Mouse (Mus musculus) layer of hippocampus, adult 9-11 months (tissue): ENCODE measurements around the gene Lat.

Experiments used
- DNase-seq: peaks from one replicate; pipeline ENCODE4 v3.0.0; 2022

Lat gene

DNA sequence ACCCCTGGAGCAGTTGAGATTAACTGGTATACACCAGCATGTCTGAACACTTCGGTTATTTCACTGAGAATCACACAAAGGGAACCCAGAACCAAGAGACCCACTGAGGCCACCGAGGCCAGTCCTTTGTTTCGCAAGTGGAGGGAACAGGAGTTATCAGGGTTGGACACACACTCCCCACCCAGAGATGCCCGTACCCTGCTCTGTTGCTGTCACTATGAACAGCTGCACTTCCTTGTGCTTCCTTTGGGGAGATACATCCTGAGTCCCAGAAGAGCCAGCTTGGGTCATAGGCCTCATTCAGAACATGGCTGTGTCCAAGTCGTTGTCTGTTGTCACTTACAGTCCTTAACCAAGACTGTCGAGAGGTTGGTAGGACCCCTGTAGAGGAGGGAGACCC lies 6.3 kb downstream of the Lat start:
- DNase-seq: no peak

DNA sequence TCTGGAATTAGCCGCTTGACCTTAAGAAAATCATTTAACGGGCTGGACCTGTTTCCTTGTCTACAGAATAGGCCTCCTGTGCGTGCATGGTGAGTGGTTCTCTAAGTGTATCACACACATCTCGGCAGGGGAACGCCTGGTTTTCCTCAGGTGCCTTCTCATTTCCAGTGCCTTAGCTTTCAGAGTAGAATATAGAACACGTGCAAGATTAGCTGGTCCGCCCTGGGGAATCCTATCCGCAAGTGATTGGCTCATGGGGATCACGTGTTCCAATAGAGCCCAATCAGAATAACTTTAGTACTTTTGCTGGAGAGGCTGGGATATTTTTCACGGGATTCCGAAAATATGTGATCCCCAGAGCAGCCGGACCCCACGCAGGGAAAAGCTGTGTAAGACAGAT lies 10.3 kb downstream of the Lat start:
- no peak for DNase-seq

DNA sequence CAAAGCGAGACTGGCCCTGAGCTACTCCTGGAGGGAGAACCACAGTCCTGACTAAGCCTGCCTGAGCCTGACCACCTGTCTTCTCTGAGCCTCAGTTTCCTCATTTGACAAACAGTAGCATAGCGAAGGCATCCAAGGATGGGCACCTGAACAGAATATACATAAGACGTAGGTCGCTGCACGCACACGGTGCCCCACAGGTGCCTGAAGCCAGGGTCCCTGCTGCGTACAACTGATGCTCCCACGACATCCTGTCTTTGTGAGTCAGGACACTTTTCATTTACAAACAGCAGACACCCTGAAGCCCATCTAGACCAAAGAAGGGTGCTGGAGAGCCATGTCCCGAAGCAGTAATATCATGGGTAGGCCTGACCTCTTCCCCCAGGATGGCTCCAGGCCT lies 11.0 kb downstream of the Lat start:
- no peak for DNase-seq

DNA sequence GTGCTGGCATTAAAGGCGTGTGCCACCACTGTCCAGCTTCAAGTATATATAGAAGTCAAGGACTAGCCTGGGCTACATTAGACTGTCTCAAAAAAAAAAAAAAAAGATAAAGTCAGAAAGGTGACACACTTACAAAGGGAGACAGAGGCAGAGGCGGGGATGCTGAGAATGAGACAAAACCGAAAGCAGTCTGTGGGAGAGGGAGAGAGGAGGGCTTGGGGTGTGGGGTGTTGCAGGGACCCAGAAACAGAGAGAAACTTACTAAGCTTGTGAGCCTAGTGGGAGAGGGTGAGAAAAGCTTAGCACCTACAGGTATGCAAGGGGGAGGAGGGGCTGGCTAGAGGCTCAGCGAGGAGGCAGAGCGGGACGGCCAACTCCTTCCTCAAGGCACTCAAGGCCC lies 11.5 kb downstream of the Lat start:
- no peak for DNase-seq

DNA sequence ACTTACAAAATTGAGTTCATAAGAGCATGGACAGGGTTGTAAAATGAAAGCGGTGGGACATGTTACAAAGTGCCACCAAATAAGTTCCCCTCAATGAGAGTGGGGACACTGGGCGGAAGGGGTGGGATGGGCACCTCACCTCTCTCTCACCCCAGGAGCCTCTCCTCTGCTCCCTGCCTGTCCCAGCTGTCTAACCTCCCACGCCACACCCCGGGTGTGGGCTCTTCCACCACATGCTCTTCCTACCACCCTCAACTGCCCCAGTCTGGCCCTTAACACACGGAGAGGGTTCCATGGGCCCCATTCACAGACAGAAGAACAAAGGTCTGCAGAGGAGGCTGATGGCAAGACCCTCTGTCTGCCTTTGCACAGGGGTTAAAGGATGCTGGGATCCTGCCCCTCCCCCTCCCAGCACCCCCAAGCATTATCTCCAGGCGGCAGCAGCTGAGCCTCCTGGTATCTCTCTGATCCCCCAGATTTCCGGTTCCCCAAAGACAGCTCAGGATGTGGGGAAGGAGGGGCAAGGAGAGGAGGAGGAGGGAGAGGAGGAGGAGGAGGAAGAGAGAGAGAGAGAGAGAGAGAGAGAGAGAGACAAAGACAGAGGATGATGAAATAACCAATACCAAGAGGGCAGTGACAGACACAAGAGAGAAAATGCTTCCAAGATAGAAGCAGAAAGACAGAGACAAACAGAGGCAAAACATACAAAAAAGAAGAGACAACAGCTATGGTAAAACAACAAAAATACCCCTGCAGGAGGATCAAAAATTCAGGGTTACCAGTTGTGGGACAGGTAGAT lies 12.4 kb downstream of the Lat start:
- DNase-seq: no peak

DNA sequence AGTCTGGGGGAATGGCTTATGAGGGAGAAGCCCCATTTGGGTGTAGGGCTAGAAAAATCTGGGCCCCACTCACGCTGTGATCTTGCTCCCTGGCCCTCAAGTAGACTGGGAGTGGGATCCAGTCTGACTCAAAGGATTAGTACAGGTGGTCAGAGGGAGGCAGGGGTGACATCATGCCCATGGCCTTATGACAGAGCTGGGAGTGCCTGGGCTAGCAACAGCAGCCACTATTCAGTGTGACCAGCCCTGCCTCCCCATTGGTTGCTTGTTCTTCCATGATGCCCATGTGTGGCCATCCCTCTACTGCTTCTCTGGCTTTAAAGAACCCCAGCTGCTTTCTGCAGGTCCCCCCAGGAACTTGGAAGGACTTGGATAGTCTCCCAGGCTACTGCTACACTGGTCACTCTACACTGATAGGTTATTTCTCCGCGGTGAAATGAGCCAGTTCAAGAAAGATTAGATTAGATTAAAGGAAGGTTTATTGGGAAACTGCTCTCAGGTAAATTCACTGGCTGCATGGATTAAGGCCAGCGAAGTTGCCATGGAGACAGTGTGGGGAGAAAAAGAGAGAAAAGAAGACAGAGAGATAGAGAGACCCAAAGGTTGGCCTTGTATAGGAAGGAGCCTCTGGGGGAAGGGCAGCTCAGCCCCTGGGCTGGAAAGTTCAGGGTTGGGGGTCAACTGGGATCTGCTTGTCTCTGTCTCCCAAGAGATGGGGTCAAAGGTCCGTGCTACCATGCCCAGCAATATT lies 13.3 kb downstream of the Lat start:
- DNase-seq: no peak

DNA sequence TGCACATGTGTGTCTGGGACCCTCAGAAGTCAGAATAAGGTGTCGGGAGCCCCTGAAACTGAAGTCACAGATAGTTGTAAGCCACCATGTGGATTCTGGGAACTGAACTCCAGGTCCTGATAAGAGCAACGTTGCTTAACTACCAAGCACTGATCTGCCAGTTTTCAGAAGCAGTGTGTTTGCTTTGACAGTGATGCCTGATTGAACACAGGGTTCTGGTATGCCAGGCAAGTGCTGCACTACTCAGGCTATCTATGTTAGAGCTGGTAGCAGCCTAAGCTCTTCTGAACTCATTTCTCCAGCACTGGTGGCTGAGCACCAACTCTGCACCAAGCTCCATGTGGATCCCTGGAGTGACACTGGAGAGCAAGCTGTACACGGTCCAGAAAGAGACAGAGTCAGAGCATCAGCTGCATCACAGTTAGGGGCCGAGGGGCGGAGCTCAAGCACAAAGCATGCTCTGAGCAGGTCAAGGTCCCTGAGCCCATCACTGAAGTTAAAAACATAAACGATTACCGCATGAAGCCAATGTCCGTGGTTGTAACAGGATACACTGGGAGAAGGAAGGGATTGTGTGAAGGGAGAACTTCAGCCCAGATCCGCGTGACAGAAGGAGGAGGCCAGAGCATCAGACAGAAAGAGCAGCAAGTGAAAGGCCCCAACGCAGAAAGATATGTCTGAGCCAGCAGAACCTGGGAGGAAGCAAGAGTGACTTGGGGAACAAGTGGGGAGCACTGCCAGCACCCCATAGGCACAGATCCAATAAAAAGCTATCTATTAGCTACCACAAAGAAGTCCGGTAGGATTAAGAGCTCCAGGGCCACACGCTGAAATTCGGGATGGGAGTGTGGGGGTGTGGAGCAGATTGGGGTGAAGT lies 14.4 kb downstream of the Lat start:
- DNase-seq: no peak

DNA sequence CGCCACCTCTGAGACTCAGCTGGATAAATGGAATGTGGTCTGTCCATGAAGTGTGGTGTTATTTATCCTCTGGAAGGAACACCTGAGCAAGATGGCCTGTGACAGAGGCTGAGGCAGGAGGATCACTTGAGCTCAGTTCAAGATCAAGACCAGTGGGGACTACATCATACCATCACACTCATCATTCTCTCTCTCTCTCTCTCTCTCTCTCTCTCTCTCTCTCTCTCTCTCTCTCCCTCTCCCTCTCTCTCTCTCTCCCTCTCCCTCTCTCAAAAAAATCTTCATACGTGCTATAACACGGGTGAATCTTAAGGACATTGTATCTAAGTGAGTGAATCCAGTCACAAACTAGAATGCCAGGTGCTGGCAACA lies 15.4 kb downstream of the Lat start:
- no peak for DNase-seq

DNA sequence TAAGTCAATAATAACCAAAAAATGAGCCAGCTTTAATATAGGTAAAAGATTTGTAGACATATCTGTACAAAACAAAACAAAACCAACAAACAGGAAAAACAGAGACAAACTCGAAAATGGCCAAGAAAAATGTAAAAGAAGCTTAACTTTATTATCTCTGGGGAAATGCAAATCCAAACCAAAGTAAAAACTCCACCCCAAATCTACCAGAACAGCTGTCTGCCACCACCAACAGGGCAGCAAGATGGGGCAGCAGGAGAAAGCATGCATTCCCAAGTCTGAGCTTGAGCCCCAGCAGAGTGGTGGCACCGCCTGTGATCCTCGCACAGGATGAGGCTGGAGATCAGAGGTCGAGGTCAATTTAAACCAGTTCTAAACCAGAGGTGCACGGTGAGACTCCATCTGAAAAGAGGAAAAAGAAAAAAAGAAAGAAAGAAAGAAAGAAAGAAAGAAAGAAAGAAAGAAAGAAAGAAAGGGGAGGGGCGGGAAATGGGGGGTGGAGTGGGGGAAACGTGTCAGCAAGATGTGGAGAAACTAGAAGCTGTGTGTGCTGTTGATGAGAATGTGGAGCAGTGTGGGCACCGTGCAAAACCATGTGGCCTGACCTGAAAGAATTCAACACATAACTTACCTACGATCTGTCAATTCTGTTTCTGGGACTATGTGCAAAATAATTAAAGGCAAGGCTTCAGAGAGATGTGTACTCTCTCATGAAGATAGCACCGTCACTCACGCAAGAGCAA lies 15.9 kb downstream of the Lat start:
- no peak for DNase-seq

DNA sequence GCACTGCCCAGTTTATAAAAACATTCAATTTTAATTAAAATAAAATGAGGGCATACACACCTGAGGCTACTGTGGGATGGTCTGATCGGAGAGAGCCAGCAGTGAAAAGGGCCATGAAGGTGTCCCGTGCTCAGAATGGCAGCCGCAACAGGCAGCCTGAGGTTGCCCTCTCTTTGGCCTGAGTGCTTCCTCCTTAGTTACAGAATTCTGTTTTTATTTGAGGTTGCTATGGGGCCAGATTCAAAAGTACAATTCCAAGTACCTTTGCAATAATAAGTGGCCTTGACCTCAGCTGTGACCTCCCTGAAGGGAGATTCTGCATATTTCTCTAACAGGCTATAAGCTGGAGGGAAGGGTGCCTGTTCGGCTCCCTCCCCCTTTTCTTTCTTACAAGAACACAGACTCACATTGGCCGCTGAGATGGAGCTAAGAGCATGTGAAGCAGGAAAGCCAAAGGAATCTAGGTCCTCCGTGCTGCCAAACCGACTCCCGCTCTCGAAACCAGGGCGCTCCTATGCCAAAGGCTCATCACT lies 17.9 kb downstream of the Lat start:
- no peak for DNase-seq

DNA sequence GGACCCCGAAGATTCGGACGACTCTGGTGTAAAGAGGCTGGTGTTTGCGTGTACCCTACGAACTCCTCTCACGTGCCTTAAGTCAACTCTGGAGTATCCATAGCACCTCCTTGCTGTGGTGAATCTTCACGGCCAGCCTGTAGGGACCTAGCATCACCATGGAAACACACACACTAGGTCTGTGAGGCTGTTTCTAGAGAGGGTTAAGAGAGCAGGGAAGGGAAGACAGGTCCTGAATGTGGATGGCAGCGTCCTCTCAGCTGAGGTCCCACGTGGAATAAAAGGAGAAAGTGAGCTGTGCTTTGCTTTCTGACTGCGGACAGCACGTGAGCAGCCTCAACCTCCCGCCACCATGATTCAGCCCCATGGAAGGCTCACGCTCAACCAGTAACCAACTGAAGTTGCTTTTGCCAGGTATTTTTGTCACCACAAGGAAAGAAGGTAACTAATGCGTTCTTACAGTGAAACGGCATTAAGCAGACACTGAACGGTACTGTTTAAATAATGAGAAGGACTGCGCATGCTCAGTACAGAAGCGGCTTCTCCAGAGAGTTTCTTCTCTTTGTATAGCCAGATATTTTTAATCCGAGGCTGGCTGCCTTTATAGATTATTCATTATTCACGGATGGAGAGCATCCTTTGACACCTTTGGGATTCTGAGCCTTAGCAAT lies 18.5 kb downstream of the Lat start:
- no peak for DNase-seq

DNA sequence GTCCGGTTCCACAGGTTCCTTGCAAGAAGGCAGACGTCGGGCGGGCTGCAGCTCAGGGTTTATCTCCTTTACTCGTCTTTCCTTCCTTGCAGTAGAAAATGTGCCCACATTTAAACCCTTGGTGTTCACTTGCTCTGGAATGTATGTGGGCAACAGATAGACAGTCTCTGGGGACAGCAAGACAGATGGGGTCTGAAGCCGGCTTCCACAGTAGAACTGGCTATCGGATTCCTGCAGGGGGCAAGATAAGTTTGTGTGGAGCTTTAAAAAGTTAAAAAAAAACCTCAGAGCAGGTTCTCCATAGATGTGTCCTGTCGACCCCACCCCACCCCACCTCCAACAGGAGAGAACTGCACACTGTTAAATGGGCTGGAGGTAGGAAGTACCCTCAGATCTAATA lies 21.1 kb downstream of the Lat start:
- DNase-seq: no peak

DNA sequence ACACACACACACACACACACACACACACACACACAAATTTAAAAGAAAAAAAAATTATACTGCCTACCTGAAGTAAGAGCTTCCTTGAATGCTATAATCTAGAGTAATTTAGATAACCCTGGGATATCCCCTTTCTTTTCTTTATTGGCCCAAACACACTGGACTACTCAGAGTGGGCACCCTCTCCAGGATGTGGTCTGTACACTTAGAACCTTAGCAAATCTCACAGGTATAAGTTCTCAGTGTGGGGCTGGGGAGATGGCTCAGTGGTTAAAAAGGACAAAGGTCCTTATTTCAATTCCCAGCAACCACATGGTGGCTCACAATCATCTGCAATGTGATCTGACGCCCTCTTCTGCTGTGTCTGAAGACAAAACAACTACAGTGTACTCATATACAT lies 22.3 kb downstream of the Lat start:
- no peak for DNase-seq

DNA sequence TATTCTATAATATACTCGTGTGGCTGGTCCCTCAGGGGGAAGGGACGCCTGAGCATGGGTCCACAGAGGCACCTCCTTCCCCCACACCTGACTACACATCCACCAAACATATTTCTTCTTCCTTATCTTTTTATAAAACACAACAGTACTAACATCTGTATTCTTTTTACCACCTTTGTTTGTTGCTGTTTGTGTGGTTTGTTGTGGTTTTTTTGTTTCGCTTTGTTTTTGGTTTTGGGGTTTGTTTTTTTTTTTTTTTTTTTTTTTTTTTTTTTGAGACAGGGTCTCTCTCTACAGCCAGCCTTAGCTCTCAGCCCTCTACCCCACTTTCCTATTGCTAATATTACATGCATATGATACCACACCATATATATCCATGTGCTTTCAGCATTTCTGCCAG lies 23.4 kb downstream of the Lat start:
- no peak for DNase-seq

DNA sequence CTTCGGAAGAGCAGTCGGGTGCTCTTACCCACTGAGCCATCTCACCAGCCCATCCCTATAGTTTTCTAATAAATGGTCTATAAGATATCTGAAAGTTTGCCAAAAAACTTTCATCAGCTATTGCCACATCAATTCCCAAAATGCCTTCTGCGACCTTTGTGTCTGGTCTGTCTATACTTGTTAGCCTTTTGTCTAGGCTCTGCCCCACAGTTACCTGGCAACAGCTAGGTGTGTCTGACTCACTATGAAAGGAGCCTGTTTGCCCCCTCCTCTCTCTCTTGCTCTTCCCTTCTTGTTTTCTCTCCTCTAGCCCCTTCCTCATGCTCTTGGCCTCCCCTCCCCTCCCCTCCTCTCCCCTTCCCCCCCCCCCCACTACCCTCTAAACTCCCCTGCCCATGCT lies 23.8 kb downstream of the Lat start:
- DNase-seq: no peak

DNA sequence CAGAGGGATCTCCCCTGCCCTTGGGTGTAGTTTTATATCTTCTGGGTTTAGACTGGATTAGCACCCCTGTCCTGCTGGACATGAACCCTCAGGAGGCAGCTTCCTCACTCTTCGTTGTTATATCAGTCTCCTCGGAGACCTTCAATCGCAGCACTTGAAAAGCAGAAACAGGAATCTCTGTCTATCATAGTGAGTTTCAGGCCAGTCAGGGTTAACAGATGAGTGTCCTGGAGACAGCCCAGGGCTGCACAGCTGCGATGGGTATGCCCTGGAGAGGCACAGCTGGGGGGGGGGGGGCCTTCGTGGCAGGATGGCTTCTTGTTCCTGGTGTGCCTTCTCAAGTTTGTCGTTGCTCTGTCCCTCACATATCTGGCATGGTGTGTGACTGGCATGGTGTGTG lies 28.5 kb downstream of the Lat start:
- no peak for DNase-seq

DNA sequence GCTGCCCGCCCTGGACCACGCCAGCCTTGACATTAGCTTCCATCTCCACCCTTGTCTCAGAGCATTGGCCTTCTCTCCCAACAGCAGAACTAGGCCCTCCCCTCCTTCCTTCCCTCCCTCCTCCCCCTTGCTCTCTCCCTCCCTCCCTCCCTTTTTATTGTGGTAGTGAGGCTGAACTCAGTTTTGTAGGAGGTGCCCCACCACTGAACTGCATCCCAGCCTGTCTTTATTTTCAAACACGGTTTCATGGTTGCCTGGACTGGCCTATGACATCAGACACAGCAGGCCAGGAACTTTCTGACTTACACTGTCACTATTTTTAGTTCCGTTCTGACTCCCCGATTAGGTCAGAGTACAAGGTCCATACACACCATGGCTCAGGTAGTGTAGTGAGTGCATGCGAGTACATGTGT lies 29.2 kb downstream of the Lat start:
- DNase-seq: no peak

DNA sequence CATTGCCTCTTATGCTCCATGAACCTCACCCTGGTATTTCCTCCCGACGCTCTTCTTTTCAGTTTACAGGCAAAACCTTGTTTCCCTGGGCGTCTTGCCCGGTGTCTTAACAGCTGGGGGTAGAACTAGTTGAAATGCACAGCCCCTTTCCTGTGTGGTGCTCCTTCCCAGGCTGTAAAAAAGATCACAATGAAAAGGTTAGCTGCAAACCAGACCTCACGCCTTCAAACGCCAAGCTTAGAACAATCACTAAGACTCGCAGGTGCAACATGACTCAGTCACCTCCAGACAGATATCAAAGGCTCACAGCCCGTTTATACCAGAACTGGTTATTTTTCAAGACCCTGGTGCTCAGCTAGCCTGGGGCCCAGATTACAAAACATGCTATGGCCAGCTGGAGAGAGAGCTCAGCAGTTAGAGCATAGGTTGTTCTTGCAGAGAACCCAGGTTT lies 29.8 kb downstream of the Lat start:
- DNase-seq: no peak

DNA sequence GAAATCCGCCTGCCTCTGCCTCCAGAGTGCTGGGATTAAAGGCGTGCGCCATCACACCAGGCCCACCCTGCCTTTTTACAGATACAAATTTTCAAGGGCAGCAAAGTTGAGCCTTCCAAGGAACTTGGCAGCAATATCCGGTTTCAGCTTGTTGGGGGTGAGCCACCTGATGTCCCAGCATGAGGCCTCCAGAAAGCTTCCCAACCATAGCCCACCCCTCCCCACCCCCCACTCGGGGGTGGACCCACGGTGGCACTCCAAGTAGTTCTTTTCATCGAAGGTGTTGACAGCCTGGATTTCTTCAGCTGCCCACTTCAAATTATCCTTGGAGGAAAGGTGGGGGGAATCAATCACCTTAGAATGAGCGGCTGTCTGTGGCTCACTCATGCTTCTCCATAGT lies 30.5 kb downstream of the Lat start:
- no peak for DNase-seq

DNA sequence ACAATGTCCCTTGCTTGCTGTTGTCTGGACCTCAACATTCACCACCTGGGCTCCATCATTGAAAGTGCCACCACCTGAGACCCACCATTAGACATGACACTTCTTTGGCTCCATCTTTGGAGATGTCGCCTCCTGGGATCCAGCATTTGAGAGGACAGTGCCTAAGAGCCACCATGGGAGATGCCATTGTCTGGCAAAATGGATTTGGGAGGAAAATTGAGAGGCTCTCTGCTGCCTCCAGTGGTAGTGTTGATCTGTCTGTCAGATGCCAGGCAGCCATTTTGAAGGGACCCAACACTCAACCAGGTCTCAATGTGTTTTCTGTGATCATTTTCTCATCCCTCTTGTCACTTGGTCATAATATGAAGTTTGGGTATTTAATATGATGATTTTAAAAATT lies 33.8 kb downstream of the Lat start:
- no peak for DNase-seq

DNA sequence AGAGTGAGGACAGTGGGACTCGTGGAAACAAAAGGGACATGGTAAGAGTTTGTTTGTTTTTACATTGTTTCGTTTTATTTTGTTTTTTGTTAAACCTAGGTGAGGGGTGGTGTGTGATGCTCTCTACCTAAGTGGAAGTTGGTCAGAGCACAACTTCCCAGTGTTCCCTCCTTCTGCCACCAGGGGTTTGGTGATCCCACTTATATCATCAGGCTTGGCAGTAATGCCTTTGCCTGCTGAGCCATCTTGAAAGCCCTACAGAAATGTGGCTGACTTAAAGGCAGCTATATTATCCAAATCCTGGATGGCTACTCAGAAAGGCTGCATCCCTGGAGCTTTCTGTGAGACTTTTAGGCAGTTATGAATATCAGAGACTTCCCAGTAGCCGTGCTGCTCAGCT lies 36.7 kb downstream of the Lat start:
- DNase-seq: no peak

DNA sequence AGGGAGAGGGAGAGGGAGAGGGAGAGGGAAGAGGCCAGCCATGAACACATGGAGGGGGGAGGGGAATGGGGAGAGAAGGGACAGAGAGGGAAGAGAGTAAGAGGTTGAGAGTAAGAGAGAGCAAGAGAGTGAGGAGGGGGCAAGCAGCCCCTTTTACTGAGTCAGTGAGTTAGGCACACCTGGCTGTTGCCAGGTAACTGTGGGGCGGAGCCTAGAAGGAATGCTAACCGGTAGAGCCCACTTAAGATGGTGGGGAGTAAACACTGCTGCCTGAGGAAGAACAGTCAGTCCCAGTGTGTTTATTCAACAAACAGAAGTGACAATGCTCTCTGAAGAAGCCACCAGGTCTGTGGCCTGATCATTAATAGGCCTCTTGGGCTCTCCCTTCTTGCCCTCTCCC lies 38.7 kb downstream of the Lat start:
- no peak for DNase-seq
